Mouse (Mus musculus) ES-Bruce4 (cell line): Measurements from ENCODE around the gene Marc2.

Experiments
- CTCF ChIP-seq: IDR thresholded peaks from one replicate; pipeline ENCODE4 v1.8.1; 2011; ENCODE audit warnings: low read depth, low read length
- POLR2A ChIP-seq: IDR thresholded peaks from one replicate; pipeline ENCODE4 v1.8.1; 2011; ENCODE audit warnings: low read length; ENCODE audit not compliant: insufficient read depth

DNA sequence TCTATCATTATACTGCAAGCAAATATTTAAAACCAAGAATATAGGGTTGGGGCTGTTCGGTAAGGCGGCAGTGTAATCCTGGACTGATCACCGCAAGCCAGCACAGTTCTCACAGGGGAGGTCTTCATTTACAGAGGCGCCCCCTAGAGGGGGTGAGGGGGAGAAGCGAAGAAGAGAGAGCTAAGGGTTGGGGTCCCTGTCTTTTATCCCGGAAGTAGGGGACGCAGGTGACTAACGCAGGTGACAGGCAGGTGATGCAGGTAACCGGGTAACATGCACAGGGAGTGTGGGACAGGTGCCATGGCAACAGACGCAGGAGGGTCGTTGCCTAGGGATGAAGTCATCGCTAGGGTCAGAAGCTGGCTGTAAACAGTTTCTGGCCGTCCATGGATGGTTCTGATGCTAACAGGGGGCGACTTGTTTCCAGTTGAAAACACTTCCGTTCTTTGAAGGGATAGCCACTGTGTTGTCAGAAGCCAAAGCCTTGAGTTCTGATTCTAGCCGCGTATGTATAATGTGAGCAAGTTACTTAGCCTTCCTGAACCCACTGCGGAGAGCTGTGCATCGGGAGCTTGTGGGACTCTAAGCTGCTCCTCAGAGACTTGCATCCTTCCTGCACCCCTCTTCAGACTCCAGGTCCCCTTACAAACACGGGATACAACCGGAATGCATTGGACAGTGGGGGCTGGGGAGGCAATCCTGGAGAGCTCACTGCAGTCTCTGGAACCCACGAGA is 69.0 kb downstream of the Marc2 start:
- TF ChIP-seq CTCF (peak; percentile 43), POLR2A (no peak)
